Mouse (Mus musculus) erythroblast, embryonic 14.5 days (primary cell): ENCODE results near the gene Fbn1.

Experiments used
- GATA1 ChIP-seq: IDR thresholded peaks from 2 replicates; pipeline ENCODE4 v1.6.1; 2012; ENCODE audit warnings: low read length, inconsistent platforms, mixed read lengths
- TAL1 ChIP-seq: IDR thresholded peaks from 3 replicates; pipeline ENCODE4 v1.6.1; 2012; ENCODE audit warnings: low read length, inconsistent platforms, mixed read lengths

DNA sequence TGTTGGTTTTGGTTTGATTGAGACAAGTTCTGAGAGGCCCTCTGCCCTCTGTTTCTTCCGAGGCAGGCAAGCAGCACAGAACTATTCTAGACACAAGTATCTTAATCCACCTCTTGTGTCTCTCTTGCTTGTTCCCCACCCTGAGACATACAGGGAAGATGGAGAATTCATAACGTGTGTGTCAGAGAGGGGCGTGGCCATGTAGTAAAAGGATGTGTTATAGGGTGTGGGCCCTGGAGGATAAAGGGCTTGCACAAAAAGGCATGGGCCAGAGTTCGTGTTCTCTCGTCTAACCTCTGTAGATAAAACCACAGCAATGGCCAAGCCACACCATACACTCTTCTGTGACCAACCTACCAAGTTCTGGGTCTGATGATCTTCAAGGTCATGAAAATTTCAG is 18.8 kb upstream of the Fbn1 start:
- TF ChIP-seq GATA1 (no peak), TAL1 (no peak)
